8 mouse cellular contexts compared by ENCODE assay signal in genomic region chr10:115315473-115316171, GRCm38 (mm10). TPM values are rescaled to one million over a fixed set of nuclear protein-coding genes. Genes with fewer than 3 reads are reported as not detected.
DNase-seq lines count a peak whose midpoint lies in the region; ATAC-seq and TF ChIP-seq lines count a peak whose summit lies in the region.

Rab21 (minus strand) TSS chr10:115315594.

- no peaks in the 10 kb centered on the region for H3K36me3 ChIP-seq in embryonic facial prominence, embryonic 13.5 days
- H3K36me3 ChIP-seq in heart, adult 2 months (ENCODE audit: control insufficient read depth, insufficient read depth, low read length), result peaks cover 14% of the 10 kb centered on the region
- no peaks in the 10 kb centered on the region for H3K36me3 ChIP-seq in limb, embryonic 13.5 days
- no peaks in the 10 kb centered on the region for H3K36me3 ChIP-seq in midbrain, embryonic 16.5 days (ENCODE audit: control insufficient read depth, insufficient read depth, low read length)

- DNase-seq in 3134 (ENCODE audit: extremely low read depth, insufficient read length, low spot score), result peak; percentile 96
- DNase-seq in adrenal gland, postnatal 36 days, result peak; percentile 99
- DNase-seq in heart, adult 2 months, result peak; percentile 97 to 100
- peak; percentile 95 to 98 for DNase-seq in kidney, adult 8-10 months
- peak; percentile 99 to 100 for DNase-seq in spleen, postnatal 10 days (ENCODE audit: low spot score in 2 of 2)

- ATAC-seq in embryonic facial prominence, embryonic 13.5 days (ENCODE audit: insufficient number of reproducible peaks, insufficient read depth, low FRiP score, low TSS enrichment, low read depth), result peak; percentile 84
- ATAC-seq in limb, embryonic 13.5 days (ENCODE audit: low FRiP score, low read depth), result peak; percentile 94
- ATAC-seq in midbrain, embryonic 16.5 days, result peak; percentile 94

- H3K9me3 ChIP-seq in embryonic facial prominence, embryonic 13.5 days, result no peaks in the 10 kb centered on the region
- H3K9me3 ChIP-seq in limb, embryonic 13.5 days, result no peaks in the 10 kb centered on the region
- no peaks in the 10 kb centered on the region for H3K9me3 ChIP-seq in midbrain, embryonic 16.5 days (replicated peaks; ENCODE audit: control insufficient read depth, low read length, poor library complexity, severe bottlenecking)

- H3K79me2 ChIP-seq in heart, adult 2 months (replicated peaks; ENCODE audit: control insufficient read depth, insufficient read depth, low read length), result peaks cover 5% of the 10 kb centered on the region

- H3K4me3 ChIP-seq in embryonic facial prominence, embryonic 13.5 days, result peak within 1 kb of the TSS; percentile 92
- H3K4me3 ChIP-seq in heart, adult 2 months, result peak within 1 kb of the TSS; percentile 86
- H3K4me3 ChIP-seq in limb, embryonic 13.5 days, result peak within 1 kb of the TSS; percentile 92
- H3K4me3 ChIP-seq in midbrain, embryonic 16.5 days (ENCODE audit: low read depth, low read length), result peak within 1 kb of the TSS; percentile 98

- under 1% methylated on average over 47 of the region's 48 CpGs for WGBS in embryonic facial prominence, embryonic 13.5 days
- under 1% methylated on average over 38 of the region's 48 CpGs for WGBS in heart, adult 2 months
- WGBS in limb, embryonic 13.5 days, result under 1% methylated on average over 46 of the region's 48 CpGs
- under 1% methylated on average over 41 of the region's 48 CpGs for WGBS in midbrain, embryonic 16.5 days

- intact Hi-C loops in heart, adult 2 months (cut with DNase I), result loop anchor here (2.0 kb wide), 3 partner anchors 47 to 69 kb away; partner anchors contain the start of genes Tbc1d15, Thap2, Tmem19 and Zfc3h1

- TF ChIP-seq POLR2A in heart, adult 2 months (IDR thresholded peaks at IDR 0.05; ENCODE audit: insufficient read depth, low read depth, low read length), result peak; percentile 95

- H3K4me2 ChIP-seq in embryonic facial prominence, embryonic 13.5 days, result peak within 1 kb of the TSS; percentile 83
- peak within 1 kb of the TSS; percentile 91 for H3K4me2 ChIP-seq in limb, embryonic 13.5 days (replicated peaks)
- H3K4me2 ChIP-seq in midbrain, embryonic 16.5 days (ENCODE audit: low read length), result peak within 1 kb of the TSS; percentile 59

- H3K9ac ChIP-seq in embryonic facial prominence, embryonic 13.5 days, result peak within 1 kb of the TSS; percentile 87
- peak within 1 kb of the TSS; percentile 92 for H3K9ac ChIP-seq in heart, adult 2 months (ENCODE audit: low read depth, low read length)
- H3K9ac ChIP-seq in limb, embryonic 13.5 days, result peak within 1 kb of the TSS; percentile 88
- peak within 1 kb of the TSS; percentile 96 for H3K9ac ChIP-seq in midbrain, embryonic 16.5 days (ENCODE audit: low read depth, low read length)

- H3K27ac ChIP-seq in embryonic facial prominence, embryonic 13.5 days, result peak within 1 kb of the TSS; percentile 93
- peak within 1 kb of the TSS; percentile 97 for H3K27ac ChIP-seq in heart, adult 2 months
- H3K27ac ChIP-seq in limb, embryonic 13.5 days, result peak within 1 kb of the TSS; percentile 92
- H3K27ac ChIP-seq in midbrain, embryonic 16.5 days (ENCODE audit: low read length), result peak within 1 kb of the TSS; percentile 98

- no peaks in the 10 kb centered on the region for H3K27me3 ChIP-seq in embryonic facial prominence, embryonic 13.5 days
- no peaks in the 10 kb centered on the region for H3K27me3 ChIP-seq in heart, adult 2 months (ENCODE audit: control insufficient read depth, insufficient read depth, low read length)
- H3K27me3 ChIP-seq in limb, embryonic 13.5 days, result no peaks in the 10 kb centered on the region
- H3K27me3 ChIP-seq in midbrain, embryonic 16.5 days (ENCODE audit: control insufficient read depth, insufficient read depth, low read depth, low read length), result no peaks in the 10 kb centered on the region

- H3K4me1 ChIP-seq in embryonic facial prominence, embryonic 13.5 days, result peaks cover 25% of the 10 kb centered on the region
- peaks cover 16% of the 10 kb centered on the region for H3K4me1 ChIP-seq in heart, adult 2 months (ENCODE audit: control insufficient read depth, insufficient read depth, low read length)
- H3K4me1 ChIP-seq in limb, embryonic 13.5 days, result peaks cover 24% of the 10 kb centered on the region
- H3K4me1 ChIP-seq in midbrain, embryonic 16.5 days (ENCODE audit: control insufficient read depth, insufficient read depth, low read length), result peaks cover 29% of the 10 kb centered on the region

- TF ChIP-seq CTCF in heart, adult 2 months (IDR thresholded peaks at IDR 0.05), result no peak

- TF ChIP-seq EP300 in heart, adult 2 months (IDR thresholded peaks at IDR 0.05; ENCODE audit: insufficient read depth, low read depth, low read length), result no peak

RNA-seq across cellular contexts. Expression of gene Rab21, which starts in this region (rescaled TPM):
- 10 to 100 TPM; 58.7 to 68.9 TPM for total RNA-seq in adrenal gland, postnatal 36 days (2021)
- 4.3 and 6.0 TPM in 2 replicates for polyA plus RNA-seq in embryonic facial prominence, embryonic 13.5 days (2015; fragmentation: Nextera tagmentation; extraction: Ambion mirVana)
- total RNA-seq in heart, adult 2 months (2021), result 10 to 100 TPM; 75.0 to 80.1 TPM
- polyA plus RNA-seq in heart, adult 2 months (2012; rRNA removed), result 29.9 and 50.4 TPM in 2 replicates
- polyA plus RNA-seq in limb, embryonic 13.5 days (2015; fragmentation: Nextera tagmentation; extraction: Ambion mirVana), result 4.2 and 4.8 TPM in 2 replicates
- polyA plus RNA-seq in midbrain, embryonic 16.5 days (2015; fragmentation: Nextera tagmentation; extraction: Ambion mirVana), result 6.6 and 7.0 TPM in 2 replicates

Comparison
In these comparisons a context has a peak if more than half of its experiments do, and no peak if none do; other contexts are left out.
1. Peak in every context shown above with its lines: DNase-seq, ATAC-seq, H3K4me3 ChIP-seq and H3K27ac ChIP-seq.